Mouse (Mus musculus) c-Kit-positive CD71-positive TER-119-negative erythroid progenitor cells, embryonic 14.5 days (primary cell): Measurements from ENCODE around the gene Tigd3.
"Not testable (repeated sequence)": the region's sequence is repeated elsewhere in the genome, so short reads cannot be mapped to it uniquely, and the experiment has no call there.

Source experiments
- DNase-seq: peaks from one replicate; pipeline ENCODE4 v3.0.0-alpha.2; 2013; ENCODE audit warnings: low read depth

The Tigd3 gene

DNA sequence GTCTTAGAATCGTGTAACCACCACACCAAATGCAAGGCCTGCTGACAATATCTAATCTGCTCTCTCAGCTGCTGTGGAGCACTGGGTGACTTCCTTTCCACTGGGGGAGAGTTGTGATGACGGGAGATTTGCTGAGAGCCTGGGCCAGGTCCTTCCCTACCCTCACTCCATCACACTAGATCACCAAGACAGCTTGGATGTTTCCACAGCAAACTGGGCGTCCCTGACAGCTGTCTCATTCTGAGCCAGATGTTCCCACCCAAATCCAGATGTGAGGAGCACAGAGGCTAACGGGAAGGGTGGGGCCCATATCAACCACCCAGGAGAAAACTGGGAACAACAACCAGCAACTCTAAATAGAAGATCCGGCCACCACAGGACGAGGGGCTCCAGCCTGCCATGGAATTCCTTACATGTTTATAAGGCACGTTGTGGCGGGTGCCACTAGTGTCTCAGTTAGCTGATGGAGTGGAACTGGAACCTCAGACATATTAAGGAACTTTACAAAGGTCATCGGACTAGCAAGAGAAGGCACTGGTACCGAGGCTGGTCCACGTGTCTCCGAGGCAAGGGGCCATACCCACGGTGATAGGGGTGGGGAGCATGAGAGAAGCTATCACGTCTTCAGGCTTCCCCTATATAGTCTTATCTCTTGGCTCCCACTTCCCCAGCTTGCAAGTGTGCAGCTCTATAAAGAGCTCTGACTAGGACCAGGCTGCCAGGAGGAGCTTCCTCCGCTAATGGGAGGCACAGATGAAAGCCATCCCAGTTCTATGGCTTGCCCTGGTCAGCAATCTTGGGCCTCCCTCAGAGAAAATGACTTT lies 28.4 kb upstream of the Tigd3 start:
- DNase-seq = peak; percentile 36

GRCm38 (mm10) chr19:5921715-5922114 lies 27.8 kb upstream of the Tigd3 start:
- DNase-seq = no peak

DNA sequence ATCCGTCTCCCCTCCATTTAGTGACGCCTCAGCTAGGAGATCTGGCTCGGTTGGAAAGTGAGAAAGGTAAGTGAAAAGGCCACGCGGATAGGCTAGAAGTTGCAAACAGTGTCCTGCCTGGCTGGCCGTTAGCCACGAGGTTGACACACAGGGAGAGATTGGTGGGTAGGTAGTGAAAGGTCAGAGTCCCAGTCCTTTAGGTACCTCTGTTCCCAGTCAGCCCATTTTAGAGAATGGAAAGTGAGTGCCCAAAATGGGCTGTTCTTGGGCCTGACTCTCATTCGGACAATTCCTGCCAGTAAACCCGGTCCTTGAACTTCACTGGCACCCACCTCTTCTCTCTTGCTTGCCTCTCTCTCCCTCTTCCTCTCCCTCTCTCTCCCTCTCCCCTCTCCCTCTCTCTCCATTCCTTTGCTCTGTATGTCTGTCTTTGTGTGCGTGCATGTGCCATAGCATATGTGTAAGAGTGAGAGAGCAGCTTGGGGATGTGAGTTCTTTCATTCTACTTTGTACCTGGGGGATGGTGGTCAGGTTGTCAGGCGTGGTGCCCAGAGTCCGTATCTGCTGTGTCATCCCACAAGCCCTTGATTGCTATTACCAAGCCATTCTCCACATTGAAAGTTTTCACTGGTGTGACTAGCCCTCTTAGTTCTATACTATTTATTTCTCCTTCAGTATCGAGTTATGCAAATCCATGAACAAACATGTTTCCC lies 19.2 kb upstream of the Tigd3 start, which contains the start of gene Dpf2:
Gene Dpf2 (minus strand): TSS at position 4 of the 713 bp plus-strand sequence.
- DNase-seq = no peak

- peak; percentile 100 for DNase-seq
These were observed 18.4 kb upstream of the Tigd3 start for GRCm38 (mm10) chr19:5912103-5913006.

DNA sequence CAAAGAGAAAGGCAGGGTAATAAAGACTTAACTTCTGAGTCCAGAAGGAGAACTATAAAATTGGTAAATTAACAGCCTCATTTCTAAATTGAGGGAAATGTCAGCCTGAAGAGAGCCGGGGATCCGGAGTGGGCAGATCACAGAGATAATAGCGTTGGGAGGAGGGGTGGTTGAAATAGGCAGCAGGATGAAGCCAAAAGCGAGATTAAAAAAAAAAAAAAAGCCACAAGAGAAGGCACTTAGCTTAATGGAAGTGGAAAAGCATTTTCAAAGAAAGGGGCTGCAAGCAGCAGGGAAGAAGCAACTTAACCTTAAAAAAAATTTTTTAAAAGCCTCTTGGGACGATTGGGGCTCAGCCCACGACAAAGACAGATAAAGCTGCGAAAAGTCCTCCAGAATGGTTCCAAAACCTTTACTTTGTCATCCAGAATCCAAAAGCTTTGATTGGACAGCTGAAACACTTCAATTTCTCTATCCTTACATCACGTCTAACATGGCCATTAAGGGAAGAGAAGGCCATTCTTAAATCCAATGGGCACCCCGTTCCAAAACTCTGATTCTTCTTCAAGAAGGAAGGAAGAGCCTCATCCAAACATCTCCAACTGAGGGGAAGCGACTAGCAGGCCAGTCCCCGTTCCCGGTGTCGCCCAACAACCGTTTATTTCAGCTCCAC lies 17.6 kb upstream of the Tigd3 start:
- peak; percentile 32 for DNase-seq

GRCm38 (mm10) chr19:5910221-5910620 lies 16.3 kb upstream of the Tigd3 start:
- DNase-seq = no peak

GRCm38 (mm10) chr19:5907275-5907674 lies 13.3 kb upstream of the Tigd3 start:
- no peak for DNase-seq

GRCm38 (mm10) chr19:5893282-5894001 lies 507 bp downstream of the Tigd3 start:
- DNase-seq = no peak

DNA sequence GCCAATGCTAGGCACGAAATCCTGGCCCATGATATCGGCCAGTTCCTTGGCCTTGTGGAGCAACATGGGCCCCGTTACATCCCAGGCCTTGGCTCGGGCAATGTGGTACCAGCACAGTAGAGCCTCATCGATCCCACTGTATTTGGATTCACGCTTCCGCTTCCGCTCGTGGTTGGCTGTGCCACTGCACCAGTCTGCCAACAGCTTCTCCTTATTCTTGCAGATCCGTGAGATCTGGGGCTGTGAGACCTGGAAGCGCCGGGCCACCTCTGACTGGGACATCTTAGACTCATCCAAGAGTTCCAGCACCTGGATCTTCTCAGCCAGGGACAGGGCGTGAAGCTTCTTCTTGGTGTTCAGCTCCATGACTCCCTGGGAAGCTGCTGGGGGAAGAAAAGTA lies 1.2 kb downstream of the Tigd3 start:
- no peak for DNase-seq

GRCm38 (mm10) chr19:5892262-5892661 lies 1.7 kb downstream of the Tigd3 start:
- DNase-seq = no peak

GRCm38 (mm10) chr19:5891521-5892258 lies 2.3 kb downstream of the Tigd3 start:
- no peak for DNase-seq

DNA sequence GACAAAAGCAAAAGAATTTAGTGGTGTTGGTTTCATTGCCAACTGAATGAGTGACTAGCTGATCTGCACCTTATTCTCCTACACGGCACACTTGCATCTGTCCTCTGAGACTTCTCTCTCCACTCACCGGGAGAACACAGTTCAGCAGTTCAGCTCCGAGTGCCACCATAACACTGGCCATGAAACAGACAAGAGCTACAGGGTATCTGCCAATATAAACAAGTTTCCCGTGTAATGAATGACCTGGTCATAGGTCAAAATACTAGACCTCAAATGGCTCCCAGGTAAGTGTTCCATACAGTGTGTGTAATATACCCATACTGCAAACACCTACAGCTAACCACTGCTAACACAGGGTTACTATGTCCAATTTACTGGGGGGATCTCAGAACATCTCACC lies 4.7 kb downstream of the Tigd3 start:
- no peak for DNase-seq

GRCm38 (mm10) chr19:5887234-5887815 lies 6.6 kb downstream of the Tigd3 start:
- no peak for DNase-seq

DNA sequence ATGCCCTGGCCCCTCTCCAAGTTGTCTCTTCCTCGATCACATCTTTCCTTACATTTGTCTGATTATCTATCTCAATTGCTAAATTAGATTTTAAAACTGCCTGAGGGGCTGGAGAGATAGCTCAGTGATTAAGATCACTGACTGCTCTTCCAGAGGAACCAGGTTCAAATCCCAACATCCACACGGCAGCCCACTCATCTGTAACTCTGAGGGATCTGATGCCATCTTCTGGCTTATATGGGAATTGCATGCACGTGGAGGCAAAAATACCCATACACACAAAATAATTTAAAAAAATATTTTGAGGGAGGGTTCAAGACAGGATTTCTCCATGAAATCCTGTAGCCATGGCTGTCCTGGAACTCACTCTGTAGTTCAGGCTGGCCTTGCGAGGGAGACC lies 8.1 kb downstream of the Tigd3 start:
- no peak for DNase-seq

DNA sequence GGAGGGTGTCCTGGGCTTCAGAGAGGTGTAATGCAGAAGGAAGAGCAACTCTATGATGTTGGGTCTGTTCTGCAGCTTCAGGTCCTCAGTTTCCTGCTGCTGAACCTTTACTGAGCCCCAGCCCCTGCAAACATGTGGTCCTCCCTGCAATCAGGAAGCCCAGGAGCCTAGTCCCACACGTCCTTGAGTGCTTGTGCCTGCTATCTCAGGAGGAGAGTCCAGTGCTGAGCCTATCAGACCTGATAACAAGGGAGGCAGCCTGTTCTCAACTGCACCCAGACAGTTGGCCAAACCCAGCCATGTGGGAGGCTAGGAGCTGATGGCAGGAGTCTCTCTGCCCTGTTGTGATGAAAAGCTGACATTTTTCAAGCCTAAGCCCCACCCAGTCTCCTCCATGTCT lies 10.0 kb downstream of the Tigd3 start:
- peak; percentile 48 for DNase-seq

DNA sequence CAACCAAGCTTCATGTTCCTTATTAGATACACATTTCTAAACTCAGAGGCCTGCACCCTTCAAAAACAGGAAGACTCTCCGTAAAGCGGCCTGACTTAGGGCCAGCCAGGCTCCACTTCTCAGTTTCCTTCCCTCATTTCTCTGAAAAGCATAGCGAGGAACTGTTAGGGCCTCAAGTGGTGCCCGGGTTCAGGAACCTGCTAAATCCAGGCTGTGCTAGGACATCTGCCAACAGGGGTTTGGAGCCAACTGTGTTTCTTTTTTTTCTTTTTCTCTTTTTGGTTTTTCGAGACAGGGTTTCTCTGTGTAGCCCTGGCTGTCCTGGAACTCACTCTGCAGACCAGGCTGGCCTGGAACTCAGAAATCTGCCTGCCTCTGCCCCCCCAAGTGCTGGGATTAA lies 11.9 kb downstream of the Tigd3 start:
- DNase-seq = not testable (repeated sequence)

GRCm38 (mm10) chr19:5881155-5881554 lies 12.8 kb downstream of the Tigd3 start:
- no peak for DNase-seq

- DNase-seq = no peak
These were observed 14.2 kb downstream of the Tigd3 start for GRCm38 (mm10) chr19:5879735-5880134.

DNA sequence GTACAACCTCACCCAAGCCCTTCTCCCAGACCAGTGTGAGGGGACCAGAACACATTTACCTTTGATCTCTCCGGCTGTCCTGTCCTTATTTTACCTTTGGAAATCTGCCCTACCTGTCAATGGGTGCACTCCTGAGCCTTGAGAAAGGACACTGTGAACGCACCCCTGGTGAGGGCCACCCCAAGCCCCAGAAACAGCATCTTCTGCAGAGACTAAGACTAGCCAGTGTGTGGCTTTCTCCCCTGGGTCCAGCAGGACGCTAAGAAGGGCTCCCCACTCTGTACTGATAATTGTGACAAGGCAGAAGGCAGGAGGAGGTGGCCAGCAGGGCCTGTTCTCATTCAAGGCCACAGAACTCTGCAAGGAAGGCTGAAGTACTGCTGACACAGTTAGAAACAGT lies 15.0 kb downstream of the Tigd3 start:
- no peak for DNase-seq

DNA sequence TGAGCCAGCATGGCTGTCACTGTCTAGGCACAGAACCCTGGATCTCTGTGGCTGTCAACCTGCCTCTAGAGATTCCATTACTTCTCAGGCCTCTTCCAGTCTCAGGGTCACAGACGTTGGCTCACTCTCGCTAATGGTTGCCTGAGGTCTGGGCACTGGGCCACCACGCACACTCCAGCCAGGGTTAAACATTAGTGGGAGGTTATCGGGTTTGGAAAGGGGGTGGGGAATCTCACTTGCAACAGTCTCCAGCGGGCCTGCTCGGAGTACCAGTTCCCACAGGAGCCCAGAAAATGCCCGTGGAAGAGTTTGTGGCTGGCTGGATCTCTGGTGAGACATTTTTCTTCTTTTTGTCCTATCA lies 15.6 kb downstream of the Tigd3 start:
- no peak for DNase-seq
